In genomic region chr17:4173951-4174361, GRCm38 (mm10) we compare ENCODE assay signal across 8 mouse cellular contexts.
DNase-seq lines count a peak whose midpoint lies in the region; ATAC-seq and TF ChIP-seq lines count a peak whose summit lies in the region.
"Had no signal": no experiment of that assay in that cellular context is flagged by ENCODE, and none has a peak within 500 bp of the region (broad histone marks: within the 10 kb centered on the region; RNA-seq: fewer than 3 reads in every experiment).

No protein-coding gene starts in this region.

- no peaks in the 10 kb centered on the region for H3K27me3 ChIP-seq in lung, postnatal 0 days (replicated peaks; ENCODE audit: insufficient read depth, low read length)

- H3K9me3 ChIP-seq in lung, postnatal 0 days (ENCODE audit: low read length): no peaks in the 10 kb centered on the region

- H3K4me2 ChIP-seq in lung, postnatal 0 days (replicated peaks; ENCODE audit: low read depth, low read length): no peak overlapping the region

- H3K4me3 ChIP-seq in gastrocnemius, adult 2 months: no peak overlapping the region
- H3K4me3 ChIP-seq in lung, postnatal 0 days (ENCODE audit: low read depth, low read length): no peak overlapping the region

- ATAC-seq in lung, postnatal 0 days: peak; percentile 94

- H3K27ac ChIP-seq in gastrocnemius, adult 2 months: peak overlapping the region; percentile 82
- H3K27ac ChIP-seq in lung, postnatal 0 days (ENCODE audit: low read length): peak overlapping the region; percentile 28; the same call in 1 of the 2 replicates
- H3K27ac ChIP-seq: liver, embryonic 14.5 days had no signal

- TF ChIP-seq CTCF in gastrocnemius, adult 2 months (IDR thresholded peaks at IDR 0.05): no peak
- TF ChIP-seq CTCF in lung, postnatal 0 days (IDR thresholded peaks at IDR 0.05): no peak

- intact Hi-C loops in gastrocnemius, adult 2 months (cut with DNase I): loop anchor here (10.0 kb wide), 1 partner anchor 441 kb away; no protein-coding TSS in a partner anchor

- peak; percentile 47 for DNase-seq in embryo, embryonic 11 days
- peak; percentile 63 for DNase-seq in gastrocnemius, adult 2 months
- DNase-seq in hindlimb bud, embryonic 11.5 days (ENCODE audit: extremely low spot score, low read depth, low spot score): peak; percentile 20
- DNase-seq in lung, postnatal 0 days (ENCODE audit: low spot score): peak; percentile 92
- DNase-seq in thymus, postnatal 4 days: no peak
- DNase-seq in testis, postnatal 14 days (ENCODE audit: low spot score): no peak
- no peak for DNase-seq in B cell, adult 2 months

- peak; percentile 79 for TF ChIP-seq EP300 in lung, postnatal 0 days (IDR thresholded peaks at IDR 0.05)

- H3K9ac ChIP-seq in lung, postnatal 0 days (replicated peaks; ENCODE audit: low read depth): no peak overlapping the region
- H3K9ac ChIP-seq: liver, embryonic 14.5 days had no signal

- no peaks in the 10 kb centered on the region for H3K36me3 ChIP-seq in lung, postnatal 0 days (ENCODE audit: insufficient read depth, low read length)

- H3K4me1 ChIP-seq in lung, postnatal 0 days (ENCODE audit: insufficient read depth, low read depth, low read length): no peaks in the 10 kb centered on the region

- WGBS in lung, postnatal 0 days: 36% methylated on average over 4 of the region's 4 CpGs

Comparison
In these comparisons a context has a peak if more than half of its experiments do, and no peak if none do; other contexts are left out.
1. DNase-seq: peak in embryo, embryonic 11 days (single experiment), gastrocnemius, adult 2 months (single experiment), hindlimb bud, embryonic 11.5 days (single experiment) and lung, postnatal 0 days (single experiment); none in thymus, postnatal 4 days (single experiment), testis, postnatal 14 days (single experiment) and B cell, adult 2 months (0 of 2).